Mouse (Mus musculus) liver, postnatal 0 days (tissue): ENCODE results near the gene Mylk2. TPM values are rescaled to one million over a fixed set of nuclear protein-coding genes. Genes with fewer than 3 reads are reported as not detected.

Experiments
- ATAC-seq: fragments of 200-750 bp; cut with Nextera tagmentation; 2 replicates; pipeline ENCODE4 v1.8.0; 2017; ENCODE audit warnings: mild to moderate bottlenecking, moderate library complexity
- DNase-seq: peaks from one replicate; pipeline ENCODE4 v3.0.0-alpha.2; 2016
- H3K27ac ChIP-seq: fragments of 300-500 bp; sonication (generic); 2 replicates; pipeline ENCODE4 v1.5.1; 2014; ENCODE audit warnings: antibody characterized with exemption, moderate library complexity, mild to moderate bottlenecking, low read depth
- H3K27me3 ChIP-seq: fragments of 300-500 bp; sonication (generic); 2 replicates; pipeline ENCODE4 v1.6.1; 2014; ENCODE audit warnings: low read length, control low read depth, mixed read lengths; ENCODE audit not compliant: insufficient read depth
- H3K36me3 ChIP-seq: fragments of 300-500 bp; sonication (generic); replicated peaks from 2 replicates; pipeline ENCODE4 v1.6.1; 2014; ENCODE audit warnings: mild to moderate bottlenecking, control low read depth, low read length, moderate library complexity, mixed read lengths; ENCODE audit not compliant: insufficient read depth
- H3K4me1 ChIP-seq: fragments of 300-500 bp; sonication (generic); 2 replicates; pipeline ENCODE4 v1.6.1; 2014; ENCODE audit warnings: antibody characterized with exemption, mild to moderate bottlenecking, control low read depth; ENCODE audit not compliant: insufficient read depth
- H3K4me2 ChIP-seq: fragments of 300-500 bp; sonication (generic); 2 replicates; pipeline ENCODE4 v1.6.1; 2014; ENCODE audit warnings: low read depth, mild to moderate bottlenecking, low read length, moderate library complexity, mixed read lengths
- H3K4me3 ChIP-seq: fragments of 300-500 bp; sonication (generic); 2 replicates; pipeline ENCODE4 v1.5.1; 2014; ENCODE audit warnings: low read depth, low read length
- H3K9ac ChIP-seq: fragments of 300-500 bp; sonication (generic); replicated peaks from 2 replicates; pipeline ENCODE4 v1.6.1; 2014; ENCODE audit warnings: mild to moderate bottlenecking, moderate library complexity
- H3K9me3 ChIP-seq: fragments of 300-500 bp; sonication (generic); 2 replicates; pipeline ENCODE4 v1.6.1; 2016; ENCODE audit warnings: mild to moderate bottlenecking, control low read depth, low read length, mixed read lengths
- CTCF ChIP-seq: sonication (generic); IDR thresholded peaks from 2 replicates; pipeline ENCODE4 v1.5.1; 2016; ENCODE audit warnings: antibody characterized with exemption, low read depth
- EP300 ChIP-seq: IDR thresholded peaks from 2 replicates; pipeline ENCODE4 v1.6.1; 2016; ENCODE audit warnings: antibody characterized with exemption, low read depth, mild to moderate bottlenecking
- WGBS: fragments of 180-500 bp; shearing (Covaris S2); extraction: QIAGEN DNeasy Blood & Tissue Kit; methylation state at CpG from one replicate; pipeline ENCODE4 v1.1.7; 2014; ENCODE audit not compliant: insufficient replicate concordance; 5-methylcytosine and 5-hydroxymethylcytosine counted together
- microRNA-seq: library from miRNA; unstranded; fragments of <30 nt; microRNA quantifications from one replicate; pipeline ENCODE4, GENCODE M21; 2016
- polyA plus RNA-seq: library from polyadenylated mRNA; unstranded; fragments of >200 nt; fragmentation: Nextera tagmentation; extraction: Ambion mirVana; gene quantifications from 2 replicates; pipeline ENCODE4 v1.2.1, GENCODE M21; 2015

Mylk2 gene
- polyA plus RNA-seq, 1 experiment from 2014 or later = not detected

DNA sequence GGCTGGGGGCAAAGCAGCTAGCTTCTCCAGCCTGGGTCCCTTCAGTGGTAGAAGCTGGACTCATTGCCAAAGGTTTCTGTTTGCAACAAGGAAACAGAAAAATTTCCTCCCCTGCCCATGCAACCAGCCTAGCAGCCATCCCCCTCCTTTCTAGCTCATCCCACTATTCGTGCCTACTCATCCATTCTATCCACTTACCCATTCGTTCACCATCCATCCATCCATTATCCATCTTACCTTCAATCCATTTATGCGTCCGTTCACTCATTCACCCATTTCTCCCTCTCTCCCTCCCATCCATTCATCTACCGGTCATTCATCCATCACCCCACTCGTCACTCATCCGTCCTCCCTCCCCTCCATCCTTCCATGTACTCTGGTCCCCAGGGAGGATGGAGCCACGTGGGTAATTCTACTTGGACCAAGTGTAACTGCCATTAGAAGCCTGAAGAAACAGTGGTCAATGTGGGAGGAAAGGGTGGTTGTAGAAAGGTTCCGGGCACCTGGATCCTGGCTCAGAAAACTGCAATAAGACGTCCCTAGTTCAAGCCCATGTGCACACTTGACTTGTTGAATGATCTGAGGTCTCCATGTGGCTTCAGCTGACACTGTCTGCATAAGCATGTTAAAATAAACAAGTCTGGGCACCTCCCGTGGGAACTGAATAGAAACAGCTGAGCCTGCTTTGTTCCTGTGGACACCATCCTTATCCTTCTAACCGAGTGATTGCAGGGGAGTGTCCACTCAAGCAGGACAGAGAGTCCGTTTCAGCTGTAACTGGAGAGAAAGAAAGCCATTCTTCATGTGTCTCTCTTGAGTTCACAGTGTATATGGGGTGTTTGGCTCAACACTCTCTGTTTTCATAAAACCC lies 40.9 kb downstream of the Mylk2 start:
- Histone ChIP-seq H3K27ac (no peak overlapping the region), H3K36me3 (no peaks in the 10 kb centered on the region), H3K27me3 (peaks cover 46% of the 10 kb centered on the region), H3K9me3 (no peaks in the 10 kb centered on the region), H3K9ac (no peak overlapping the region), H3K4me1 (no peaks in the 10 kb centered on the region), H3K4me3 (peak overlapping the region; percentile 53), H3K4me2 (peak overlapping the region; percentile 85)
- WGBS = 22% methylated on average over 13 of the region's 13 CpGs
- TF ChIP-seq CTCF (no peak), EP300 (no peak)
- DNase-seq (no peak), ATAC-seq (no peak)

DNA sequence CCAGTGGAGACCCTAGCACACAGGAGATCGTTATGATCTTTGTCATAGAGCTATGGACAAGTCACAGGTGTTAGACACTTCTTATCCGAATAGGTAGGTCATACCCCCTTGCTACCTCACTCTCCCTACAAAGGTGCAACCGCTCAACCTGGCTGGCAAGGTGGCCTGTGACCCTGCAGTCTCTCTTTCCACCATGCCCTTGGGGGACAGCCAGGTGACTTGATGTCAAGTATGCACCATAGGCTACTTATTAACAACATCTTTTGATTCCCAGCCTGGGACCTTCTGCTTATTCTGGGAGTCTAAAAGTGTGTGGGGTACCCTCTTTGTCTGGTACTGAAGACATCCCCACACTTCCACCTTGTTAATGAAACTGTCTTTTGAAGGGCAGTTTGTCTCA lies 47.0 kb downstream of the Mylk2 start:
- DNase-seq (no peak), ATAC-seq (no peak)
- 70% methylated on average over 3 of the region's 3 CpGs for WGBS
- H3K36me3 ChIP-seq = no peaks in the 10 kb centered on the region
- H3K4me3 ChIP-seq = no peak overlapping the region
- no peak overlapping the region for H3K9ac ChIP-seq
- no peak overlapping the region for H3K4me2 ChIP-seq
- H3K9me3 ChIP-seq = no peaks in the 10 kb centered on the region
- H3K4me1 ChIP-seq = no peaks in the 10 kb centered on the region
- TF ChIP-seq EP300 = no peak
- no peak overlapping the region for H3K27ac ChIP-seq
- peaks cover 7% of the 10 kb centered on the region; the same call in 1 of the 2 replicates for H3K27me3 ChIP-seq

DNA sequence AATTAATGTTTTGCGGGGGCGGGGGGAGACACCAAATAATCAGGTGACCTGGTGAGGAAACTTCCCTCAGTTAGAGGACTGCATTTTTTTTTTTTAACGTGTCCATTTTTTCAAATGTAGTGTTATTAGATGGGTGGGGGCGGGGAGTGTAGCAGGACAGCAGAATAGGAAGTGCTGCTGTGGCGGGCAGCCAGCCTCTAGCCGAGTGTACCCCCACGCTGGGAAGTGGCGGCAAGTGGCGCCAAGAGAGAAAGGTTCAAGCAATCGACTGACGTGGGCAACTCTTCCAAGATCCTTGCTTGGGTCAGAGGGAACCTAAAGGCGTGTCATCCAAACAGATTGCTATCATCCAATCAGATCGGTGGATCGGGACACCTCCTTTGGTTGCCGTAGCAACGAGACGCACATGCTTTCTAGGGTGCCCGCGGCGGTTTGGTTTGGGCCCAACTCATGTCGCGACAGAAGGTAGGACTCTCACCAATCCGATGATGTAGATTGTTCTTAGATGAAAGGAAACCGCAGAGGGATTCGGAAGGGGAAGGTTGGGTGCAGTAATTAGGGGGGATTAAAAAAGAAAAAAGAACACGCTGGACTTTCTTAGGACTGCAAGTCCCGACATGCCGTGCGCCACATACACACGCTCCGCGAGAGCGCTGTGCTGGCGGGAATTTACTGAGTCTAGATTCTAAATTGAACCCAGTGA lies 51.1 kb downstream of the Mylk2 start, which contains the start of gene Ttll9:
Gene Ttll9 (plus strand): TSS at position 395 of the 703 bp plus-strand sequence.
- no peaks in the 10 kb centered on the region for H3K36me3 ChIP-seq
- H3K9me3 ChIP-seq = no peaks in the 10 kb centered on the region
- peak within 1 kb of the TSS; percentile 45 for H3K4me3 ChIP-seq
- no peak for TF ChIP-seq CTCF
- TF ChIP-seq EP300 = no peak
- 1% methylated on average over 34 of the region's 34 CpGs for WGBS
- H3K9ac ChIP-seq = peak within 1 kb of the TSS; percentile 26; the same call in 1 of the 2 replicates
- DNase-seq (peak; percentile 72), ATAC-seq (peak; percentile 96)
- peak within 1 kb of the TSS; percentile 78 for H3K4me2 ChIP-seq
- no peak within 1 kb of the TSS for H3K27ac ChIP-seq
- no peaks in the 10 kb centered on the region for H3K4me1 ChIP-seq
- H3K27me3 ChIP-seq = 0 out of 2 replicates have a peak, but pooled peaks cover 3% of the 10 kb centered on the region

DNA sequence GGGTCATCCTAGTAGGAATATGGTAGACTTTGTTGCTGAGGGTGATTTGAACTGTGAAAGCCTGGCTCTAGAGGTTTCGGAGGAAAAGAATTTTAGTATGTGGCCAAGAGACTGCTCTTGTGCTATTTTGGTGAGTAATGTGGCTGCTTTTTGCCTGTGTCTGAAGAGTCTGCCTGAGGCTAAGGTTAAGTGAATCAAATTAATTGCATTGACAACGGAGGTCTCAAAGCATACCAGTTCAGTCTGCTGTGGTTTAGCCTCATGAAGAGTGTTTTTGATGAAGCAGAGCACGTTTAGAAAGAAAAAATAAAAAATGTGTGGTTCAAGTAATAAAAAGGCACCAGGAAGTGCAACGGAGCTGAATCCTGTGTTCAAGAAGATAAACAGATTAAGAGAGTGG lies 54.4 kb downstream of the Mylk2 start:
- Histone ChIP-seq H3K4me1 (no peaks in the 10 kb centered on the region), H3K36me3 (no peaks in the 10 kb centered on the region), H3K4me2 (no peak overlapping the region), H3K9me3 (no peaks in the 10 kb centered on the region), H3K9ac (no peak overlapping the region), H3K27ac (no peak overlapping the region), H3K27me3 (0 out of 2 replicates have a peak, but pooled peaks cover 3% of the 10 kb centered on the region), H3K4me3 (no peak overlapping the region)
- WGBS = 67% methylated on average over 4 of the region's 4 CpGs
- TF ChIP-seq CTCF = no peak
- TF ChIP-seq EP300 = no peak
- DNase-seq = no peak
- ATAC-seq = no peak

Small RNA genes lying within 50 kb of the gene (microRNA-seq; reads per million reads assigned to microRNA genes)
- 1.6 reads per million for gene Mir5622

Other genes starting within 250 kb of the Mylk2 start
- gene H13, start 241.9 kb upstream of the Mylk2 start, polyA plus RNA-seq = 61.0 and 63.8 TPM in 2 replicates
- gene Mcts2, start 224.3 kb upstream of the Mylk2 start, polyA plus RNA-seq = 12.8 TPM in 2 replicates
- 39.7 and 40.4 TPM in 2 replicates for gene Id1, start 175.1 kb upstream of the Mylk2 start, polyA plus RNA-seq
- gene Cox4i2, start 157.2 kb upstream of the Mylk2 start, polyA plus RNA-seq = 0.56 and 1.0 TPM in 2 replicates
- 84.2 and 84.4 TPM in 2 replicates for gene Bcl2l1, start 79.6 kb upstream of the Mylk2 start, polyA plus RNA-seq
- gene Tpx2, start 63.4 kb upstream of the Mylk2 start, polyA plus RNA-seq = 20.7 and 25.8 TPM in 2 replicates
- 0.50 and 0.74 TPM in 2 replicates for gene Foxs1, start 21.9 kb downstream of the Mylk2 start, polyA plus RNA-seq
- not detected in 2 replicates for gene Dusp15, start 40.3 kb downstream of the Mylk2 start, polyA plus RNA-seq
- 0.18 and 0.31 TPM in 2 replicates for gene Ttll9, start 51.1 kb downstream of the Mylk2 start, polyA plus RNA-seq
- gene Pdrg1, start 104.1 kb downstream of the Mylk2 start, polyA plus RNA-seq = 26.0 and 26.2 TPM in 2 replicates
- not detected in 2 replicates for gene Xkr7, start 120.5 kb downstream of the Mylk2 start, polyA plus RNA-seq
- 0.89 and 1.1 TPM in 2 replicates for gene Ccm2l, start 154.6 kb downstream of the Mylk2 start, polyA plus RNA-seq
- 13.3 and 14.0 TPM in 2 replicates for gene Hck, start 197.1 kb downstream of the Mylk2 start, polyA plus RNA-seq
- gene Tm9sf4, start 250.0 kb downstream of the Mylk2 start, polyA plus RNA-seq = 24.4 and 24.7 TPM in 2 replicates